Comparison of ENCODE assay signal across 25 mouse cellular contexts in the genomic region with DNA sequence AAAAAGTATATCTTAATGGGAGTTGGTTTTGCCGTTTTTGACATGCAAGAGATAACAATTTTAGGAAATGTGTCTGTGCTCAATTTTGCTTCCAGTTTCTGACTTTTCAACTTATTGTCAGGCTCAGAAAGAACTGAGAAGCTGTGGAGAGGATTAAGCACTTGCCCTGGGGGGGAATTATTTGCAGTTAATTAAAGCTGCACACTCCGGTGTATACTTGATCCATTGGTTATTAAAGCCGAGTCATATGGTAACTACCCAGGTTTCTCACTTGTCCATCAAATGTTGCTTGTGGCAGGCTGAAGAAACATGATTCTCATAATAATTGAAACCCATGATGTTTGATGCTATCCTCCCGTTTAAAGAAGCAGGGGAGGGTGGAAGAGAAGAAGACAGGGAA.
DNase-seq lines count a peak whose midpoint lies in the region; ATAC-seq and TF ChIP-seq lines count a peak whose summit lies in the region.
"Had no signal": no experiment of that assay in that cellular context is flagged by ENCODE, and none has a peak within 500 bp of the region (broad histone marks: within the 10 kb centered on the region; RNA-seq: fewer than 3 reads in every experiment).

No protein-coding gene starts in this region.

- no peaks in the 10 kb centered on the region for H3K9me3 ChIP-seq in forebrain, embryonic 14.5 days (replicated peaks; ENCODE audit: control insufficient read depth, low read length)
- H3K9me3 ChIP-seq in forebrain, postnatal 0 days (ENCODE audit: low read length) = no peaks in the 10 kb centered on the region
- no peaks in the 10 kb centered on the region for H3K9me3 ChIP-seq in midbrain, embryonic 14.5 days (ENCODE audit: control insufficient read depth, low read length)
- no peaks in the 10 kb centered on the region for H3K9me3 ChIP-seq in midbrain, embryonic 13.5 days
- no peaks in the 10 kb centered on the region for H3K9me3 ChIP-seq in embryonic facial prominence, embryonic 14.5 days (ENCODE audit: control insufficient read depth, low read length)
- H3K9me3 ChIP-seq: embryonic facial prominence, embryonic 12.5 days; forebrain, embryonic 12.5 days; heart, embryonic 12.5 days; heart, embryonic 15.5 days; hindbrain, embryonic 10.5 days; hindbrain, embryonic 13.5 days had no signal

- 21% methylated on average over 4 of the region's 4 CpGs for WGBS in forebrain, embryonic 14.5 days
- WGBS in forebrain, postnatal 0 days = 29% methylated on average over 4 of the region's 4 CpGs
- 27% methylated on average over 4 of the region's 4 CpGs for WGBS in midbrain, embryonic 14.5 days
- WGBS in midbrain, embryonic 13.5 days = 37% methylated on average over 4 of the region's 4 CpGs
- WGBS in embryonic facial prominence, embryonic 14.5 days = 39% methylated on average over 4 of the region's 4 CpGs

- H3K27ac ChIP-seq in forebrain, embryonic 14.5 days (ENCODE audit: low read depth, low read length) = no peak overlapping the region
- H3K27ac ChIP-seq in forebrain, postnatal 0 days (ENCODE audit: low read depth, low read length) = no peak overlapping the region
- H3K27ac ChIP-seq in midbrain, embryonic 14.5 days (replicated peaks; ENCODE audit: low read depth, low read length) = no peak overlapping the region; the same call in 1 of the 2 replicates
- H3K27ac ChIP-seq in midbrain, embryonic 13.5 days = no peak overlapping the region
- H3K27ac ChIP-seq in embryonic facial prominence, embryonic 14.5 days (replicated peaks; ENCODE audit: low read depth, low read length) = no peak overlapping the region
- H3K27ac ChIP-seq: embryonic facial prominence, embryonic 12.5 days; forebrain, embryonic 12.5 days; heart, embryonic 15.5 days; hindbrain, embryonic 10.5 days; hindbrain, embryonic 13.5 days had no signal

- no peaks in the 10 kb centered on the region for H3K27me3 ChIP-seq in forebrain, embryonic 14.5 days (replicated peaks; ENCODE audit: control insufficient read depth, insufficient read depth, low read length)
- no peaks in the 10 kb centered on the region for H3K27me3 ChIP-seq in forebrain, postnatal 0 days (ENCODE audit: insufficient read depth, low read length)
- no peaks in the 10 kb centered on the region for H3K27me3 ChIP-seq in midbrain, embryonic 14.5 days (ENCODE audit: control insufficient read depth, insufficient read depth, low read length)
- no peaks in the 10 kb centered on the region for H3K27me3 ChIP-seq in midbrain, embryonic 13.5 days
- H3K27me3 ChIP-seq in embryonic facial prominence, embryonic 14.5 days (replicated peaks; ENCODE audit: control insufficient read depth, insufficient read depth, low read length) = no peaks in the 10 kb centered on the region
- H3K27me3 ChIP-seq: embryonic facial prominence, embryonic 12.5 days; heart, embryonic 12.5 days; heart, embryonic 15.5 days; hindbrain, embryonic 13.5 days had no signal

- TF ChIP-seq CTCF in forebrain, postnatal 0 days (IDR thresholded peaks at IDR 0.05; ENCODE audit: low read depth) = no peak
- no peak for TF ChIP-seq CTCF in brain, embryonic 14.5 days (IDR thresholded peaks at IDR 0.05; ENCODE audit: borderline replicate concordance, extremely low read depth, insufficient read depth, insufficient read length)

- H3K4me1 ChIP-seq in forebrain, embryonic 14.5 days (ENCODE audit: control insufficient read depth, insufficient read depth, low read length) = no peaks in the 10 kb centered on the region
- H3K4me1 ChIP-seq in forebrain, postnatal 0 days (ENCODE audit: insufficient read depth) = no peaks in the 10 kb centered on the region
- no peaks in the 10 kb centered on the region for H3K4me1 ChIP-seq in midbrain, embryonic 14.5 days (ENCODE audit: control insufficient read depth, insufficient read depth, low read length)
- H3K4me1 ChIP-seq in midbrain, embryonic 13.5 days (replicated peaks) = no peaks in the 10 kb centered on the region; the same call in 1 of the 2 replicates
- H3K4me1 ChIP-seq in embryonic facial prominence, embryonic 14.5 days (ENCODE audit: control insufficient read depth, insufficient read depth, low read length) = no peaks in the 10 kb centered on the region
- H3K4me1 ChIP-seq: embryonic facial prominence, embryonic 12.5 days; forebrain, embryonic 12.5 days; heart, embryonic 12.5 days; heart, embryonic 15.5 days; hindbrain, embryonic 10.5 days; hindbrain, embryonic 13.5 days had no signal

- no peak for TF ChIP-seq POLR2A in brain, embryonic 14.5 days (IDR thresholded peaks at IDR 0.05; ENCODE audit: borderline replicate concordance, extremely low read depth, insufficient read depth, insufficient read length, poor library complexity, severe bottlenecking)

- no peak overlapping the region for H3K9ac ChIP-seq in forebrain, embryonic 14.5 days (ENCODE audit: low read length)
- no peak overlapping the region for H3K9ac ChIP-seq in forebrain, postnatal 0 days
- H3K9ac ChIP-seq in midbrain, embryonic 14.5 days (replicated peaks; ENCODE audit: low read length) = no peak overlapping the region
- no peak overlapping the region for H3K9ac ChIP-seq in midbrain, embryonic 13.5 days (replicated peaks)
- no peak overlapping the region for H3K9ac ChIP-seq in embryonic facial prominence, embryonic 14.5 days (ENCODE audit: low read depth, low read length)
- H3K9ac ChIP-seq: embryonic facial prominence, embryonic 12.5 days; forebrain, embryonic 12.5 days; heart, embryonic 12.5 days; heart, embryonic 15.5 days; hindbrain, embryonic 13.5 days had no signal

- H3K4me2 ChIP-seq in forebrain, embryonic 14.5 days (ENCODE audit: low read length) = no peak overlapping the region
- H3K4me2 ChIP-seq in forebrain, postnatal 0 days (ENCODE audit: low read depth) = no peak overlapping the region
- no peak overlapping the region for H3K4me2 ChIP-seq in midbrain, embryonic 14.5 days (ENCODE audit: low read length)
- no peak overlapping the region for H3K4me2 ChIP-seq in midbrain, embryonic 13.5 days (replicated peaks)
- no peak overlapping the region for H3K4me2 ChIP-seq in embryonic facial prominence, embryonic 14.5 days (ENCODE audit: low read depth, low read length)
- H3K4me2 ChIP-seq: embryonic facial prominence, embryonic 12.5 days; forebrain, embryonic 12.5 days; heart, embryonic 12.5 days; heart, embryonic 15.5 days; hindbrain, embryonic 13.5 days had no signal

- ATAC-seq in forebrain, embryonic 14.5 days = 0 out of 2 replicates have a peak, but pooled peaks have one; percentile 52
- no peak for ATAC-seq in forebrain, postnatal 0 days
- ATAC-seq in midbrain, embryonic 14.5 days (ENCODE audit: low FRiP score, low TSS enrichment) = no peak
- ATAC-seq in midbrain, embryonic 13.5 days = no peak
- ATAC-seq in embryonic facial prominence, embryonic 14.5 days (ENCODE audit: low read depth) = peak; percentile 60; the same call in 1 of the 2 replicates
- ATAC-seq: CD4-positive, CD25-positive, alpha-beta regulatory T cell, adult 4 months; forebrain, embryonic 16.5 days had no signal

- peak; percentile 30 for DNase-seq in forebrain, embryonic 14.5 days (ENCODE audit: low spot score)
- DNase-seq in forebrain, postnatal 0 days = no peak
- DNase-seq in midbrain, embryonic 14.5 days = peak; percentile 62
- peak; percentile 70 for DNase-seq in brain, embryonic 14.5 days (ENCODE audit: low read depth)
- peak; percentile 25 for DNase-seq in embryonic facial prominence, embryonic 14.5 days (ENCODE audit: low spot score)
- no peak for DNase-seq in cerebellum, postnatal 25 days
- no peak for DNase-seq in thymus, postnatal 0 days (ENCODE audit: low spot score)
- DNase-seq: adrenal gland, adult 2 months; adrenal gland, postnatal 14 days; cerebellum, adult 11-12 months; cerebellum, adult 8-10 months; gastrocnemius, postnatal 25 days; heart, adult 18-20 months; heart, postnatal 10 days; heart, postnatal 36 days had no signal

- no peaks in the 10 kb centered on the region for H3K36me3 ChIP-seq in forebrain, embryonic 14.5 days (ENCODE audit: control insufficient read depth, insufficient read depth, low read length)
- H3K36me3 ChIP-seq in forebrain, postnatal 0 days (ENCODE audit: insufficient read depth) = no peaks in the 10 kb centered on the region
- no peaks in the 10 kb centered on the region for H3K36me3 ChIP-seq in midbrain, embryonic 14.5 days (ENCODE audit: control insufficient read depth, insufficient read depth, low read length)
- H3K36me3 ChIP-seq in midbrain, embryonic 13.5 days = no peaks in the 10 kb centered on the region
- no peaks in the 10 kb centered on the region for H3K36me3 ChIP-seq in embryonic facial prominence, embryonic 14.5 days (ENCODE audit: control insufficient read depth, insufficient read depth, low read length)
- H3K36me3 ChIP-seq: embryonic facial prominence, embryonic 12.5 days; forebrain, embryonic 12.5 days; heart, embryonic 12.5 days; heart, embryonic 15.5 days; hindbrain, embryonic 10.5 days; hindbrain, embryonic 13.5 days had no signal

- no peak overlapping the region for H3K4me3 ChIP-seq in forebrain, embryonic 14.5 days (ENCODE audit: low read depth, low read length)
- H3K4me3 ChIP-seq in forebrain, postnatal 0 days (ENCODE audit: low read depth, low read length) = no peak overlapping the region
- H3K4me3 ChIP-seq in midbrain, embryonic 14.5 days (replicated peaks; ENCODE audit: low read depth, low read length) = no peak overlapping the region
- no peak overlapping the region for H3K4me3 ChIP-seq in midbrain, embryonic 13.5 days (replicated peaks)
- H3K4me3 ChIP-seq in embryonic facial prominence, embryonic 14.5 days (ENCODE audit: low read depth, low read length) = no peak overlapping the region
- H3K4me3 ChIP-seq: embryonic facial prominence, embryonic 12.5 days; erythroblast, embryonic 14.5 days; forebrain, embryonic 12.5 days; heart, embryonic 12.5 days; heart, embryonic 15.5 days; hindbrain, embryonic 10.5 days; hindbrain, embryonic 13.5 days had no signal

Comparison
In these comparisons a context has a peak if more than half of its experiments do, and no peak if none do; other contexts are left out.
1. ATAC-seq: peak in forebrain, embryonic 14.5 days (single experiment) and embryonic facial prominence, embryonic 14.5 days (single experiment); none in forebrain, postnatal 0 days (single experiment), midbrain, embryonic 14.5 days (single experiment) and midbrain, embryonic 13.5 days (single experiment).
2. DNase-seq: peak in forebrain, embryonic 14.5 days (single experiment), midbrain, embryonic 14.5 days (single experiment), brain, embryonic 14.5 days (single experiment) and embryonic facial prominence, embryonic 14.5 days (single experiment); none in forebrain, postnatal 0 days (single experiment), cerebellum, postnatal 25 days (0 of 2) and thymus, postnatal 0 days (single experiment).